Mouse (Mus musculus) adrenal gland, adult 18-20 months (tissue): ENCODE measurements around the gene Syt16. TPM values are rescaled to one million over a fixed set of nuclear protein-coding genes. Genes with fewer than 3 reads are reported as not detected.
A peak's percentile ranks its signal among the peaks of the same experiment; 100 is the strongest.

Experiments
- DNase-seq, 2 experiments: peaks; one replicate each; pipeline ENCODE4 v3.0.0; 2021 to 2022; ENCODE audit warnings: low spot score in 2 of 2
- total RNA-seq, 2 experiments: library from RNA; stranded (reverse); gene quantifications; 1 replicate in 1 of 2; 2 replicates in 1 of 2; pipeline ENCODE4 v1.2.3; 2021

Syt16 gene
- total RNA-seq, 2 experiments from 2014 or later = 0.30 to 0.32 TPM

DNA sequence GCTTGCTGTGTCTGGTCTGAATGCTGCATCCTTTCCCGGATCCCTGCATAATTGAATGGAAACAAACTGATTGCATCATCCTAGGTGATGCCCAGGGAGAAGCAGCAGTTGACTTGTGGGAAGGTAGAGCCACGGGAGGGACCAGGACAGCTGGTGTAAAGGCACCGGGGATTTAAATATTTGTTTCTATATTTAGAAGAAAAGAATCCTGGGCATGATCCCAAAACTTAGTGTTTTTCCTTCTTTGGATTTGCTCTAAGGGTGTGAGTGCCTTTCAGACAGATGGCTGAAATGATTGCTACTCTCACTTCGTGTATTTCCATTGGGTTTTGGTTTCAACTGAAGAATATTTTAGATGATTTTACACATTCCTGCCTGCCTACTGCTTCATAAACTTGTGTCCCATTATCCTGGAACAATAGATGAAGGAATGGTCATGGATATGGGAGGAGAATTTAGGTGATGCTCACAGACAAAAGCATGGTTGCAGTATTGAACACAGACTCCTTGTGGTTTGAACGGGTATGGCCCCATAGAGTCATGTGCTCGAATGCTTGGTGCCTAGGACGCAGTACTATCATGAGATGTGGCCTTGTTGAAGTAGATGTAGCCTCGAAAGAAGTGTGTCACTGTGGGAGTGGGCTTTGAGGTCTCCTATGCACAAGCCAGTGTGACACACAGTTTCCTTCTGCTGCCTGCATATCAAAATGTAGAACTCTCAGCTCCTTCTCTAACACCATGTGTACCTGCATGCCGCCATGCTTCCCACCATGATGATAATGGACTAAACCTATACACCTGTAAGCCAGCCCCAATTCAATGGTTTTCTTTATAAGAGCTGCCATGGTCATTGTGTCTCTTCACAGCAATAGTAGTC lies 306.2 kb downstream of the Syt16 start:
- no peak for DNase-seq

DNA sequence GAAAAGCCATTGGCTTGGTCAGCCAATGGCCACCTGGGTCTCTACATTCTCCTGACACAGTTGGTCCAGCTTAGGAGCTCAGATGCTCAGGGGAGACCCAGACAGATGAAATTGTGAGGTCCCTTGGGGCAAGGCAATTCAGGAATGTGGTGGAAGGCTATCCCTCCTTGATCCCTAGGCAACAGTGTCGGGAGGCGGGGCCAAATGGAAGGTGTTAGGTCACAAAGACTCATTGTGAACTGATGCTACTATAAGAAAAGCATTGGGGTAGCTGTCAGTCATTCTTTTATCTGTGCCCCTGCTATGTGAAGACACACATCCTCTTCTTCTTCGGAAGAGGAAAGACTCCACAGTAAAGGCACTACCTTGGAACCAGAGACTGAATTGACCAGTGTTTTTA lies 315.1 kb downstream of the Syt16 start:
- DNase-seq = no peak

DNA sequence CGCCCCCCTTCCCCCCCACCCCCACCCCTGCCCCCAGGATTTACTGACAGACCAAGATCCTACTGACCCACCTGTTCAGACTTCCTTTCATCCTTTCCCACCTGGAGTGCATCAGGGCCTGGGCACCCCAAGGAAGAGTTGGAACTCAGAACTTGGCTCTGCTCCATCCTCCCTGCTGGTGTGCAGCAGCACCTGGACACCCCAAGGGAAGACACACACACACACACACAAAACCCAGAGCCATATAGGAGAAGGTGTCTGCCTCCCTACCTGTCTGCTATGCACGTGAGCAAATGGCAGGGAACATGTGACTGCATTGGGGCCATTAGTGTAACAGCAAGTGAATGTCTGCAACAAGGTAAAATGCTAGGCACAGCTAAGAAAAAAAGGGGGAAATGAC lies 317.8 kb downstream of the Syt16 start:
- DNase-seq = no peak

DNA sequence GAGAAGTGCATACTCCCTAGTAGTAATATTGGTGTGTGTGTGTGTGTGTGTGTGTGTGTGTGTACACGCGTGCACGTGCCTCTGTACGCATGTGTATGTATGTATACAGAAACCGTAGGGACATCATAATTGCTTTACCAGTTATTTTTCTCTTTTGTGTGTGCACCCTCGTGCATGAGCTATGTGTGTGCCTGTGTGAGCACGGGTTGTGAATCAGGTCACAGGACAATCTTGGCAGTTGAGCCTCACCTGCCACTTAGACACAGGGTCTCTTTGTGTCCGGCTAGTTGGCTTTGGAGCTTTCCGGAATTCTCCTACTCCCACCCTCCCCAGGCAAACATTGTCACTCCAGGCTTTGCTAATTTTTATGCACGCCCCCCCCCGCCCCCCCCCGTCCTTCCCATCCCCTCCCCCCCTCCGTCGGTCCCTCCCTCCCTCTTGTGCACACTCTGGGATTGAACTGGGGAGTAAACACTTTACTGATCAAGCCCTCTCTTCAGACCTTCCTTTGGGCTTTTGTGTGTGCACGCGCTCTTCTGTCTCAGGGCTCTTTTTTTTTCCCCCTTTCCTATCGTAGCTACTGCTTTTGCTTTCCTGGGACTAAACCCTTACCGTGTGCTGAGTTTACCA lies 319.0 kb downstream of the Syt16 start, which contains the start of gene Gm11042:
Gene Gm11042 (minus strand): TSS at position 51 of the 630 bp plus-strand sequence.
- no peak for DNase-seq

DNA sequence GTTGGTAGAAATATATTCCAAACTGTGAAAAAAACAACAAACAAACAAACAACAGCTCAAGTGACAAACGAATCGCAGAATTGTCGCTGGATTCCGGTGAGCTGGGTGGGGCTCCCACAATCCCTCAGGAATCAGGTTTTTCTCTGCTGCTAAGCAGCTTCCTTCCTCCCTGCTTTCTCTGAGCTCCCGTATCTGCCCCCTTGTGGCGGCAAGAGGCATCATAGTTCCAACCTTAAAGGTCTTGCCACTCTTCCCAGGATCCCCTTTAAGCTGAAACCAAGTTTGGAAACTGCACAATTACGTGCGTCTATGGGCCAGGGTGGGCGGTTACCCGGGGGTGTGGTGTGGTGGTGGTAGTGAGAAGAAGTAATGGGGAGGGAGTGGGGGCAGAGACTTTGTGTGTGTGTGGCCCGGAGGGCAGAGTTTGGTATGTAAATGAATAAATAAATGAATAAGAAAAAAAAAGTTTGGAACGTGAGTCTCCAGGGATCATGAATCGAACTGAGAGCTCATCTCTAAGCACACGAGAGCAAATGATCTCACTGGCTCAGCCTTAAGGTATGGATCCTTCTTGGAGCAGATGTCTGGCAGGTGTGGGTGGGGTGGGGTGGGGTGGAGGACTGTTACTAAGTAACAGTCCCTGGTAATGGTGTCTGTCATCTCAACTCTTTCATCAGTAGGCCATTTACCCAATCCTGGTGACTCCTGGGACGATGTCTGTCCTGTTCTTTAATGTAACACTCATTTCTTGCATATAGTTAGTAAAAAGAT lies 319.7 kb downstream of the Syt16 start:
- peak; percentile 56 to 57 for DNase-seq

DNA sequence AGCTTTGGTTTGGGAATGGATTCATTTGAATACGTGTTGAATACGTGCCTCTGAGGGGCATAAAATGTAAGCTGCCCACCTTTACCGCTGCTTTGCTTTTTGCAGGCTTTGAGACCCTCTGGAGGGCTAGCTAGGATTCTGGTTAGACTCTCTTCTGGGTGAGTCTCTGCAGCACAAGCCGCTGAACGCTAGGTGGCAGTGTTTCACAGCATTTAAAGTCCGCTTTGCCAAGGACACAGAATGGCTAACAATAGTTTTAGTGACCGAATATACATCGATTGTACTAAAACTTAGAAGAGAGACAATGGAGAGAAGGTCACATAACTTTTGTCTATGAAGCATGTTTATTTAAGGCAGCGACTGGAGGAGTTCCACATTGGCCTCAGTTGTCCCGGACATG lies 322.9 kb downstream of the Syt16 start:
- peak; percentile 51 to 57 for DNase-seq

DNA sequence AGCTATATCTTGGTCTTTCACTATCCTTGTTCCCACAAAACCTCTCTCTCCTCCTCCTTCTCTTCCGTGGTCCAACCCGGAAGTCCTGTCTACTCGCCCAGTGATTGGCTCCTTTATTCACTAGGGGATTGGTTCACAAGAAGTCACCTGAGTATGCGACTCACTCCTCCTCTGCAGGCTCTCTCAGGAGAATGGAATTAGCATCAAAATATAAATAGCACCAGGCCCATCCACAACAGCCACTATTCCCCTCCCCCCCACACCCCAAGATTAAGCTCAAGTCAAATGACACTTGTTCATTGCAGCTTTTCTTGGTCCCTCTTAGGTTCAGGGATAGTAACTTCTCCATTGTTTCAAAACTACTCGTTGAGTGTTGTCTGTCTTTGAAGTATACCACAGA lies 324.5 kb downstream of the Syt16 start:
- no peak for DNase-seq

Other genes starting within 250 kb of the Syt16 start
- gene Hif1a, start 96.3 kb upstream of the Syt16 start, total RNA-seq = 10 to 100 TPM; 52.9 to 66.1 TPM
- gene Gm49321, start 60.0 kb upstream of the Syt16 start, total RNA-seq = 1 to 10 TPM; 6.5 to 9.2 TPM
- gene Snapc1, start 33.2 kb upstream of the Syt16 start, total RNA-seq = 10 to 100 TPM; 22.6 to 25.0 TPM